Mouse (Mus musculus): ENCODE data around the gene Nav2. TPM values are rescaled to one million over a fixed set of nuclear protein-coding genes. Genes with fewer than 3 reads are reported as not detected.

Nav2 gene
- polyA plus RNA-seq, 1 experiment from 2014 or later = 2.2 TPM

- no peaks in the 10 kb centered on the region for H3K9me3 ChIP-seq (replicated peaks)
- H3K9ac ChIP-seq = no peak overlapping the region
- peak overlapping the region; percentile 35 for H3K4me2 ChIP-seq
- no peaks in the 10 kb centered on the region for H3K36me3 ChIP-seq (replicated peaks)
- ATAC-seq (ENCODE audit: insufficient read depth) = no peak; the same call in 1 of the 2 replicates
- H3K4me1 ChIP-seq (replicated peaks) = peaks cover 23% of the 10 kb centered on the region
- peaks cover 16% of the 10 kb centered on the region; the same call in 1 of the 2 replicates for H3K27me3 ChIP-seq
- 0 out of 2 replicates have a peak overlapping the region, but pooled peaks have one; percentile 25 for H3K27ac ChIP-seq (replicated peaks)
- WGBS (ENCODE audit: insufficient replicate concordance) = 38% methylated on average over 4 of the region's 4 CpGs
- H3K4me3 ChIP-seq (replicated peaks) = peak overlapping the region; percentile 38
These were observed 614.6 kb downstream of the Nav2 start for GRCm38 (mm10) chr7:49523115-49523445.

- Histone ChIP-seq H3K4me1 (replicated peaks) (peaks cover 23% of the 10 kb centered on the region), H3K4me2 (peak overlapping the region; percentile 35), H3K27ac (replicated peaks) (no peak overlapping the region), H3K9ac (no peak overlapping the region), H3K36me3 (replicated peaks) (no peaks in the 10 kb centered on the region), H3K9me3 (replicated peaks) (no peaks in the 10 kb centered on the region), H3K27me3 (peaks cover 16% of the 10 kb centered on the region; the same call in 1 of the 2 replicates), H3K4me3 (replicated peaks) (0 out of 2 replicates have a peak overlapping the region, but pooled peaks have one; percentile 38)
- WGBS (ENCODE audit: insufficient replicate concordance) = 53% methylated on average over 5 of the region's 5 CpGs
- no peak for ATAC-seq (ENCODE audit: insufficient read depth)
These were observed 615.2 kb downstream of the Nav2 start for GRCm38 (mm10) chr7:49523729-49524128.

- no peak for ATAC-seq (ENCODE audit: insufficient read depth)
- Histone ChIP-seq H3K9ac (no peak overlapping the region), H3K4me2 (no peak overlapping the region), H3K4me3 (replicated peaks) (no peak overlapping the region), H3K27me3 (peaks cover 16% of the 10 kb centered on the region; the same call in 1 of the 2 replicates), H3K27ac (replicated peaks) (no peak overlapping the region), H3K9me3 (replicated peaks) (no peaks in the 10 kb centered on the region), H3K36me3 (replicated peaks) (no peaks in the 10 kb centered on the region), H3K4me1 (replicated peaks) (peaks cover 21% of the 10 kb centered on the region)
- 54% methylated on average over 11 of the region's 11 CpGs for WGBS (ENCODE audit: insufficient replicate concordance)
These were observed 617.0 kb downstream of the Nav2 start for GRCm38 (mm10) chr7:49525348-49526100.

GRCm38 (mm10) chr7:49526101-49526499 is 617.6 kb downstream of the Nav2 start:
- 49% methylated on average over 4 of the region's 4 CpGs for WGBS (ENCODE audit: insufficient replicate concordance)
- Histone ChIP-seq H3K4me3 (replicated peaks) (no peak overlapping the region), H3K9me3 (replicated peaks) (no peaks in the 10 kb centered on the region), H3K4me2 (no peak overlapping the region), H3K4me1 (replicated peaks) (peaks cover 20% of the 10 kb centered on the region), H3K27ac (replicated peaks) (no peak overlapping the region), H3K36me3 (replicated peaks) (no peaks in the 10 kb centered on the region), H3K9ac (no peak overlapping the region), H3K27me3 (peaks cover 16% of the 10 kb centered on the region; the same call in 1 of the 2 replicates)
- no peak for ATAC-seq (ENCODE audit: insufficient read depth)

GRCm38 (mm10) chr7:49527495-49527894 is 619.0 kb downstream of the Nav2 start:
- no peak overlapping the region for H3K27ac ChIP-seq (replicated peaks)
- H3K9me3 ChIP-seq (replicated peaks) = no peaks in the 10 kb centered on the region
- no peak overlapping the region for H3K9ac ChIP-seq
- WGBS (ENCODE audit: insufficient replicate concordance) = 37% methylated on average over 4 of the region's 4 CpGs
- ATAC-seq (ENCODE audit: insufficient read depth) = no peak
- no peaks in the 10 kb centered on the region for H3K36me3 ChIP-seq (replicated peaks)
- H3K4me2 ChIP-seq = no peak overlapping the region
- H3K4me1 ChIP-seq (replicated peaks) = peaks cover 10% of the 10 kb centered on the region; the same call in 1 of the 2 replicates
- no peak overlapping the region for H3K4me3 ChIP-seq (replicated peaks)
- 0 out of 2 replicates have a peak, but pooled peaks cover 5% of the 10 kb centered on the region for H3K27me3 ChIP-seq

- 45% methylated on average over 4 of the region's 4 CpGs for WGBS (ENCODE audit: insufficient replicate concordance)
- H3K27ac ChIP-seq (replicated peaks) = no peak overlapping the region
These were observed 619.4 kb downstream of the Nav2 start for GRCm38 (mm10) chr7:49527925-49528324.

GRCm38 (mm10) chr7:49529498-49529897 is 621.0 kb downstream of the Nav2 start:
- 47% methylated on average over 2 of the region's 2 CpGs for WGBS (ENCODE audit: insufficient replicate concordance)

More at GRCm38 (mm10) chr7:49527925-49528324, 619.4 kb downstream of the Nav2 start:
- H3K27me3 ChIP-seq = 0 out of 2 replicates have a peak, but pooled peaks cover under 1% of the 10 kb centered on the region
- H3K4me2 ChIP-seq = no peak overlapping the region
- no peak overlapping the region for H3K9ac ChIP-seq
- H3K9me3 ChIP-seq (replicated peaks) = no peaks in the 10 kb centered on the region
- H3K4me3 ChIP-seq (replicated peaks) = no peak overlapping the region
- no peaks in the 10 kb centered on the region for H3K36me3 ChIP-seq (replicated peaks)
- no peak for ATAC-seq (ENCODE audit: insufficient read depth)
- H3K4me1 ChIP-seq (replicated peaks) = peaks cover 10% of the 10 kb centered on the region; the same call in 1 of the 2 replicates

GRCm38 (mm10) chr7:49533571-49533970 is 625.1 kb downstream of the Nav2 start:
- Histone ChIP-seq H3K4me2 (no peak overlapping the region), H3K36me3 (replicated peaks) (no peaks in the 10 kb centered on the region), H3K27ac (replicated peaks) (no peak overlapping the region), H3K27me3 (no peaks in the 10 kb centered on the region), H3K4me1 (replicated peaks) (no peaks in the 10 kb centered on the region; the same call in 1 of the 2 replicates), H3K4me3 (replicated peaks) (no peak overlapping the region), H3K9me3 (replicated peaks) (no peaks in the 10 kb centered on the region), H3K9ac (no peak overlapping the region)
- no peak for ATAC-seq (ENCODE audit: insufficient read depth)
- WGBS (ENCODE audit: insufficient replicate concordance) = 58% methylated on average over 8 of the region's 8 CpGs

More at GRCm38 (mm10) chr7:49529498-49529897, 621.0 kb downstream of the Nav2 start:
- Histone ChIP-seq H3K4me3 (replicated peaks) (no peak overlapping the region), H3K4me1 (replicated peaks) (peaks cover 10% of the 10 kb centered on the region; the same call in 1 of the 2 replicates), H3K9me3 (replicated peaks) (no peaks in the 10 kb centered on the region), H3K36me3 (replicated peaks) (no peaks in the 10 kb centered on the region), H3K27ac (replicated peaks) (no peak overlapping the region), H3K27me3 (no peaks in the 10 kb centered on the region), H3K9ac (no peak overlapping the region), H3K4me2 (no peak overlapping the region)
- ATAC-seq (ENCODE audit: insufficient read depth) = no peak

- no peak for ATAC-seq (ENCODE audit: insufficient read depth)
- WGBS (ENCODE audit: insufficient replicate concordance) = 61% methylated on average over 6 of the region's 6 CpGs
- Histone ChIP-seq H3K9ac (no peak overlapping the region), H3K27ac (replicated peaks) (no peak overlapping the region), H3K4me3 (replicated peaks) (no peak overlapping the region), H3K4me2 (no peak overlapping the region), H3K27me3 (no peaks in the 10 kb centered on the region), H3K36me3 (replicated peaks) (no peaks in the 10 kb centered on the region), H3K4me1 (replicated peaks) (no peaks in the 10 kb centered on the region; the same call in 1 of the 2 replicates), H3K9me3 (replicated peaks) (no peaks in the 10 kb centered on the region)
These were observed 625.7 kb downstream of the Nav2 start for GRCm38 (mm10) chr7:49534208-49534607.

- Histone ChIP-seq H3K36me3 (replicated peaks) (no peaks in the 10 kb centered on the region), H3K27ac (replicated peaks) (no peak overlapping the region), H3K27me3 (no peaks in the 10 kb centered on the region), H3K4me1 (replicated peaks) (no peaks in the 10 kb centered on the region; the same call in 1 of the 2 replicates), H3K9ac (no peak overlapping the region), H3K4me2 (no peak overlapping the region), H3K9me3 (replicated peaks) (no peaks in the 10 kb centered on the region), H3K4me3 (replicated peaks) (no peak overlapping the region)
- no peak for ATAC-seq (ENCODE audit: insufficient read depth)
- WGBS (ENCODE audit: insufficient replicate concordance) = 48% methylated on average over 5 of the region's 5 CpGs
These were observed 629.8 kb downstream of the Nav2 start for GRCm38 (mm10) chr7:49538360-49538759.

GRCm38 (mm10) chr7:49540181-49540580 is 631.7 kb downstream of the Nav2 start:
- Histone ChIP-seq H3K4me1 (replicated peaks) (no peaks in the 10 kb centered on the region), H3K9ac (no peak overlapping the region), H3K27me3 (no peaks in the 10 kb centered on the region), H3K4me3 (replicated peaks) (no peak overlapping the region), H3K9me3 (replicated peaks) (no peaks in the 10 kb centered on the region), H3K27ac (replicated peaks) (no peak overlapping the region), H3K4me2 (no peak overlapping the region), H3K36me3 (replicated peaks) (no peaks in the 10 kb centered on the region)
- WGBS (ENCODE audit: insufficient replicate concordance) = 64% methylated on average over 9 of the region's 9 CpGs
- no peak for ATAC-seq (ENCODE audit: insufficient read depth)
